In genomic region chr17:5463912-5464311, GRCm38 (mm10) we compare ENCODE assay signal across 22 mouse cellular contexts. TPM values are rescaled to one million over a fixed set of nuclear protein-coding genes. Genes with fewer than 3 reads are reported as not detected.
A peak's percentile ranks its signal among the peaks of the same experiment; 100 is the strongest.
DNase-seq lines count a peak whose midpoint lies in the region; ATAC-seq and TF ChIP-seq lines count a peak whose summit lies in the region.
"Had no signal": no experiment of that assay in that cellular context is flagged by ENCODE, and none has a peak within 500 bp of the region (broad histone marks: within the 10 kb centered on the region; RNA-seq: fewer than 3 reads in every experiment).

No protein-coding gene starts in this region.

- TF ChIP-seq POLR2A in lung, adult 2 months (IDR thresholded peaks at IDR 0.05; ENCODE audit: borderline replicate concordance, extremely low read depth, low read depth, low read length): no peak

- no peaks in the 10 kb centered on the region for H3K4me1 ChIP-seq in lung, postnatal 0 days (ENCODE audit: insufficient read depth, low read depth, low read length)
- H3K4me1 ChIP-seq in lung, adult 2 months (ENCODE audit: control insufficient read depth, insufficient read depth, low read length): no peaks in the 10 kb centered on the region
- H3K4me1 ChIP-seq: embryonic facial prominence, embryonic 10.5 days; embryonic facial prominence, embryonic 12.5 days; forebrain, embryonic 13.5 days; forebrain, embryonic 15.5 days had no signal

- peak; percentile 48 for TF ChIP-seq EP300 in lung, postnatal 0 days (IDR thresholded peaks at IDR 0.05)

- peak; percentile 77 for ATAC-seq in lung, postnatal 0 days
- ATAC-seq: activated CD4-positive, CD25-positive, alpha-beta regulatory T cell, adult 4 months; forebrain, embryonic 13.5 days; forebrain, embryonic 15.5 days had no signal

- no peak overlapping the region for H3K4me3 ChIP-seq in lung, postnatal 0 days (ENCODE audit: low read depth, low read length)
- H3K4me3 ChIP-seq in lung, adult 2 months (replicated peaks; ENCODE audit: extremely low read depth, low read depth, low read length): no peak overlapping the region
- H3K4me3 ChIP-seq: embryonic facial prominence, embryonic 10.5 days; embryonic facial prominence, embryonic 12.5 days; forebrain, embryonic 13.5 days; forebrain, embryonic 15.5 days had no signal

- H3K27me3 ChIP-seq in lung, postnatal 0 days (replicated peaks; ENCODE audit: insufficient read depth, low read length): no peaks in the 10 kb centered on the region
- H3K27me3 ChIP-seq: embryonic facial prominence, embryonic 12.5 days; forebrain, embryonic 13.5 days; forebrain, embryonic 15.5 days had no signal

- no peak overlapping the region for H3K4me2 ChIP-seq in lung, postnatal 0 days (replicated peaks; ENCODE audit: low read depth, low read length)
- H3K4me2 ChIP-seq: embryonic facial prominence, embryonic 12.5 days; forebrain, embryonic 13.5 days; forebrain, embryonic 15.5 days had no signal

- no peak overlapping the region for H3K27ac ChIP-seq in lung, postnatal 0 days (ENCODE audit: low read length)
- H3K27ac ChIP-seq: embryonic facial prominence, embryonic 10.5 days; embryonic facial prominence, embryonic 12.5 days; forebrain, embryonic 13.5 days; forebrain, embryonic 15.5 days had no signal

- WGBS in lung, postnatal 0 days: 63% methylated on average over 2 of the region's 2 CpGs
- 59% methylated on average over 2 of the region's 2 CpGs for WGBS in lung, adult 2 months

- no peak overlapping the region for H3K9ac ChIP-seq in lung, postnatal 0 days (replicated peaks; ENCODE audit: low read depth)
- H3K9ac ChIP-seq: embryonic facial prominence, embryonic 12.5 days; forebrain, embryonic 13.5 days; forebrain, embryonic 15.5 days had no signal

- no peak for TF ChIP-seq CTCF in lung, postnatal 0 days (IDR thresholded peaks at IDR 0.05)
- TF ChIP-seq CTCF in lung, adult 2 months (IDR thresholded peaks at IDR 0.05; ENCODE audit: insufficient read depth, low read length): no peak

- peak; percentile 11 to 15 for DNase-seq in lung, adult 18-20 months
- no peak for DNase-seq in lung, postnatal 14 days
- peak; percentile 31 for DNase-seq in lung, postnatal 0 days (ENCODE audit: low spot score)
- no peak for DNase-seq in lung, adult 2 months
- peak; percentile 34 for DNase-seq in lung, postnatal 25 days (ENCODE audit: low spot score)
- no peak for DNase-seq in gastrocnemius, adult 18-20 months (ENCODE audit: low spot score)
- no peak for DNase-seq in testis, postnatal 10 days (ENCODE audit: low spot score)
- DNase-seq: adrenal gland, adult 8-10 months; adrenal gland, postnatal 14 days; adrenal gland, postnatal 36 days; cerebellum, adult 11-12 months; cerebellum, adult 2 months; cerebellum, adult 9-10 months; cerebellum, postnatal 10 days; cerebellum, postnatal 25 days had no signal

- H3K36me3 ChIP-seq in lung, postnatal 0 days (ENCODE audit: insufficient read depth, low read length): no peaks in the 10 kb centered on the region
- H3K36me3 ChIP-seq: embryonic facial prominence, embryonic 10.5 days; embryonic facial prominence, embryonic 12.5 days; forebrain, embryonic 15.5 days had no signal

- no peaks in the 10 kb centered on the region for H3K9me3 ChIP-seq in lung, postnatal 0 days (ENCODE audit: low read length)
- H3K9me3 ChIP-seq: embryonic facial prominence, embryonic 10.5 days; embryonic facial prominence, embryonic 12.5 days; forebrain, embryonic 13.5 days; forebrain, embryonic 15.5 days had no signal

RNA-seq across cellular contexts. Expression of gene Tmem242, which starts 23.9 kb away (rescaled TPM):
- polyA plus RNA-seq in lung, postnatal 0 days (2015; fragmentation: Nextera tagmentation; extraction: Ambion mirVana): 84.3 and 89.0 TPM in 2 replicates
- polyA plus RNA-seq in lung, adult 2 months (2012; rRNA removed): 4.8 and 11.4 TPM in 2 replicates
- total RNA-seq in gastrocnemius, adult 18-20 months (2021): 100 to 1,000 TPM; 147 to 152 TPM

RNA-seq across cellular contexts. Expression of gene Zdhhc14, which starts 28.4 kb away (rescaled TPM):
- polyA plus RNA-seq in lung, postnatal 0 days (2015; fragmentation: Nextera tagmentation; extraction: Ambion mirVana): 4.2 and 4.6 TPM in 2 replicates
- 4.5 and 5.8 TPM in 2 replicates for polyA plus RNA-seq in lung, adult 2 months (2012; rRNA removed)
- 1 to 10 TPM; 3.9 to 5.0 TPM for total RNA-seq in gastrocnemius, adult 18-20 months (2021)

RNA-seq across cellular contexts. Expression of gene Ldhal6b, which starts 45.3 kb away (rescaled TPM):
- not detected in 2 replicates for polyA plus RNA-seq in lung, postnatal 0 days (2015; fragmentation: Nextera tagmentation; extraction: Ambion mirVana)
- polyA plus RNA-seq in lung, adult 2 months (2012; rRNA removed): 0.19 and 0.38 TPM in 2 replicates
- total RNA-seq in gastrocnemius, adult 18-20 months (2021): under 1 TPM; 0.37 to 0.45 TPM
- polyA plus RNA-seq: C2C12; embryonic facial prominence, embryonic 10.5 days; forebrain, embryonic 11.5 days; forebrain, embryonic 13.5 days; forebrain, embryonic 15.5 days had no signal

Comparison
In these comparisons a context has a peak if more than half of its experiments do, and no peak if none do; other contexts are left out.
1. DNase-seq: peak in lung, adult 18-20 months (2 of 2), lung, postnatal 0 days (single experiment) and lung, postnatal 25 days (single experiment); none in lung, postnatal 14 days (single experiment), lung, adult 2 months (single experiment), gastrocnemius, adult 18-20 months (single experiment) and testis, postnatal 10 days (single experiment).